Mouse (Mus musculus): ENCODE measurements around the gene Kif3a.
A peak's percentile ranks its signal among the peaks of the same experiment; 100 is the strongest.

The Kif3a gene

DNA sequence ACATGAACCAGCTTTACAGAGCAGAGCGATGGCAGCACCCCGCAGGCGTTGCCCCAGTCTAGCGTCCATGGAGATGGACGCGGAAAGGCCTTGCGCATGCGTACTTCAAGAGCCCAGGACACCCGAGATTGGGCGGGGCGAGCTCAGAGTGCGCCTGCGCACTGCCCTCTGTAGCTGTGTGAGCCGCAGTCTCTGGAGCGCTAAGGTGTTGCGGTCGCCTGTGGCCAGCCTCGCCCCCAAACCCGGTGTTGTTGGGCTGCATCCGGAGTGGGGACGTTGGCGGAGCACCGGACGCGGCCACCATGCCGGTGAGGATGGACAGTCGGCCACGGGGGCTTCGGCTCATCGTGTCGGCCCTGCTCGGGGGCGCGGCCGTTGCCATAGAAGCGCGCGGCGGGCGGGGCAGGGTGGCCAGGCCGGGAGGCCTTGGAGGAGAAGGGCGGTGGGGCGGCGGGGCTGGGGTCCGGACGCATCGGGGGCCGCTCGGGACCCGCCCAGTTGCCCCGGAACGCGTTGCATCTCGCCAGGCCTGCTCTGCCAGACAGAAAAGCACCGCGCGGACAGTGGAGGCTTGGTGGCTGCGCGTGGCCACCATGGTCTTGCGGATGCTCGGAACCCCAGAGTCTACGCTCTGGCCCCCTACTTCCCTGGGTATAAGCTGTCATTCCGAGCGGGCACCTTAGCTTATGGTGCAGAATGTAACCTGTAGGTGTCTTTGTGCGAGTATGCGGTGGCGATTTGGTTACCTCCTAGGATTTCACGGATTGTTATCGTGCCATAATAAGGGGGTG is at the start of gene Kif3a:
Gene Kif3a (plus strand): TSS at position 156 of the 791 bp plus-strand sequence.
- DNase-seq, result peak; percentile 94

DNA sequence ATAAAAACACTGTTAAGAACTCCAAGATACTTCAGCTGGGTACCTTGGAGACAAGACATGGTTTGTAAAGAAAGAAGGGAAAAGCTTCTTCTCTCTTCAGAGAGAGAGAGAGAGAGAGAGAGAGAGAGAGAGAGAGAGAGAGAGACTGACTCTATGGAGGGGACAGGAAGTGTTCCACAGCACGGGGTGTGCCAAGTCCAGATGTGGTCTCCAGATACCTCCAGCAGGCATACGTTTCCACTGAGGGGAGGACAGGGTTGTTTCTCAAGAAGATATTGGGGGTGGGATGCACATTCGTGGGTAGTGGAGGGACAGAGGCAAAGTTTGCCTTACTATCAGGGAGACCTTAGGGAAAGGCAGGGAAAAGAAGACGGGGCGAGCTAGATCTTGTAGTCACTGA is 48.4 kb upstream of the Kif3a start:
- no peak for DNase-seq

DNA sequence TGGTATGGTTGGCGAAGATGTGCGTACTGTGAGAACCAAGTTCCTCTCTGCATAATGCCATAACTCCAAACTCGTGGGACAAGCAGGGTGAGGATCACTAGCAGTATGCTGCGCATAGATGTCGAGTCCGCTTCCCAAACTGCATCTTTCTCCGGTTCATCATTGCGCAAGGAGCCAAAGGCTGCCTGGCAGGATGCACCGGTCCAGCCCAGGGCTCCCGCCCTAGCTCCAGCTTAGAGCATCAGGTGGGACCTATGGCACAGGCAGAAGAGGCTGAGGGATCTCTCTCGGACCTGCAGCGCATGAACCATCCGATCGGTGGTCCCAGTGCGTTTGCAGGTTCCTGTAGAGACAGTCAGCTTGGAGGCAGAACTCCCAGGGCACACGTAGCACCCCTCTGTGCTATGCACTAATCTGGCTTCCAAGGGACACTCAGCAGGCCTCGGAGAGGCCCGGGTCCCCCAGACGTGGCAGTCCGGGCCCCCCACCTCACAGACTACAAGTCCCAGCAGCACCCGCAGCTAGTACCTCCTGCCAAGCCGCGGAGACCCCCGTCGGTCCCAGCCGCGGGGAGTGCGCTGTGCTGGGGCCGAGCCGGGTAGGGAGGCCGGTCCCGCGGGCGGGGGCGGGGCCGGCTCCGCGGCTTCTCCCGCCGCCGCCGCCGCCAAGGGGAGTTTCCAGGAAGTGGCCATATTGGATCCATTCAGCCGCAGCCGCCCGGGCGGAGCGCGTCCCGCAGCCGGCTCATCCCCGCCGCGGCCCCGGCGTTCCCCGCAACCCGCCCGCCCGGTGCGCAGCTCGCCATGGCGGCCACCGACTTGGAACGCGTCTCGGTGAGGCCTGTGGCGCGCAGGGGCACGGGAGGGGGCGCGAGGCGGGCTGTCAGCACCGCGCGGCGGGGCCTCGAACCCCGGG is 47.7 kb upstream of the Kif3a start, which contains the start of gene Sept8:
Gene Sept8 (plus strand): TSS at position 51 of the 915 bp plus-strand sequence.
- peak; percentile 62 for DNase-seq

DNA sequence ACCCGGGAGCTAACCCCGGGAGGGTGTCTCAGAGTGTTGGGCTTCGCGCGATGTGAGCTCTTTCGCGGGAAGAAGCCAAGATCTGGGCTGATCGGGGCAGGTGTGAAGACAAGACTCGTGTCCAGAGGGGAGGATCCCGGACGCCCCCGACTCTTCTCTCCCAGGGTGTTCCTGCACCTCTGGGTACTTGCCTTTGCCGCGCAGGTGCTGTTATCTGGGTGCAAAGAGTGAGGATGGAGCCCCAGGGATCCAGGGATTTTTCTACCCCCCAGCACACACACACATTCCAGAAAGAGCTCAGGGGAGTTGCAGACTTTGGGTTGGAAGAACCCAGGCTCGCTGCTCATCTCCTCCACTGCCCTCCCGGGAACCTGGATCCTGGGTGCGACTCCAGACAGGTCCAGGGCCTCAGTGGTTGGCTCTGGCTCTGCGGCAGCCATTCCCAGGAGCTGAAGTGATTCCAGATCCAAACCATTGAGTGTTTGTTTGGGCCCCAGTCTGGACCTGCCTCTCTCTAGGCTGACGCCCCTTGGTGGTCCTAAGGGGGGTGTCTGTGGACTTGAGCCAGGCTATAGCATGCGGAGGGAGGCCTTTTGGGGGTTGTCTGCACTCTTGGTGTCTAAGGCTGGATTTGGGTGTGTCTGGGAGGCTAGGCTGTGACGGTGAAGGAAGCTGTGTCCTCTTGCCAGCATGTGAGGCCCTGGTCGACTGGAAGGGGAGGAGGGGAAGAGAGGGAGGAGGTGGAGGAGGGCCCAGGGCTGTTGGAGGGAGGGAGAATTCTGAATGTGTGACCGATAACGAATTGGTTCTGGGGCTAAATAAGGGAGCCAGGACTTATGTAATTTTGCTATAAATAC is 46.8 kb upstream of the Kif3a start:
- DNase-seq, result peak; percentile 76

DNA sequence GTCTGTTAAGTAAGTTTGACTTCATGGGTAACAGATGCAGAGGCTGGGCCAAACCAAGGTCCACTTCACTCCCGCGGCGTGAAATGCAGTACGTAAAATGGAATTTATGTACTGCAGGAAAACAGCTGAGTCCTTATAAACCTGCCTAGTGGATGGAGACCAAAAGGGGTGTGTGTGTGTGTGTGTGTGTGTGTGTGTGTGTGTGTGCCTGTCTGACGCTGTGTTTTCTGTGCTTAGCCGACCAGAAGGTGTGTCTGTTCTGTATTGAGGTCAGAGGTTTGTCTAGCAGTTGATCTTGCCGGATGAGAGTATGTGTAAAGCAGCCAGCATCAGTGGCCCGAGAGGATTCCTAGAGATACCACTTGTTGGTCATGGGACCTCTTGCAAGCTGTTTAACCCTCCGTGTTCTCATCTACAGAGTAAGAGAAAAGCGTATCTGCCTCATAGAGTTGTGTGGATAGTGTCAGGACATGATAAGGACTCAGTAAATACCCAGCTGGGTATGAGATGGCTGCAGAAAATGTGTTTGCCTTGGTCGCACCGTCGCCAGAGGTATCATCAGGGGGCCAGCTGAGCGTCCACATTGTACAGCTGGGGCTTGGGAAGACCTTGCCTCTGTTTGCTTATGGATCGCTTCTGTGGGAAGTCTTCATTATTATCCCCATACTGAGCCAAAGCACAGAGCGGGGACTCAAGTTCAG is 45.9 kb upstream of the Kif3a start:
- DNase-seq, result no peak

DNA sequence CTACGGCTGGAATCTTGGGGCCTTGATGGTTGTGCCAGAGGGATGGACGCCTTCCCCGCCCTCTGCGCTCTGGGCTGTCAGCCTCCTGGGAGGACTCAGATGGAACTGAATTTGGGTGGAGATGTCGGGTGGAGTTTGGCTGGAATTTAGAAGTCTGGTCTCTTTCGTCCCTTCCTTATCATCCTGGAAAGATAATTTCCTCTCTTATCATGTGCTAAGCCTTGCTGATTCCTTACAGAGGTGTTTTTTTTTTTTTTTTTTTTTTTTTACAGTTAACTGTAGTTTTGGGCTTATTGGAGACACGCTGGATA is 45.4 kb upstream of the Kif3a start:
- DNase-seq, result no peak

DNA sequence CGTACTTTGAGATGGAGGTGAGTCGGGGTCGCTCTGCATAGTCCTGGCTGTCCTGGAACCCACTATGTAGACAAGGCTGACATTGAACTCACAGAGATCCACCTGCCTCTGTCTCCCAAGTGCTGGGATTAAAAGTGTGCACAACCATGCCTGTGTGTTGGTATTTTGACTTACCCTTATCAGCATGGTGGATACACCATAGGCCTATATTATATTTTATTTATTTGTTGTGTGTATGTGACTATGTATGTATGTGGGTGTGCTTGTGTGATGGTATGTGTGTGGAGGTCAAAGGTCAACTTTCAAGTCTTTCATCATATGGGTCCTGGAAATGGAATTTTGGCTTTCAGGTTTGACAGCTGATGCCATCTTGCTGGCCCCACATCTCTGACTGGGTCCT is 44.8 kb upstream of the Kif3a start:
- DNase-seq, result no peak

DNA sequence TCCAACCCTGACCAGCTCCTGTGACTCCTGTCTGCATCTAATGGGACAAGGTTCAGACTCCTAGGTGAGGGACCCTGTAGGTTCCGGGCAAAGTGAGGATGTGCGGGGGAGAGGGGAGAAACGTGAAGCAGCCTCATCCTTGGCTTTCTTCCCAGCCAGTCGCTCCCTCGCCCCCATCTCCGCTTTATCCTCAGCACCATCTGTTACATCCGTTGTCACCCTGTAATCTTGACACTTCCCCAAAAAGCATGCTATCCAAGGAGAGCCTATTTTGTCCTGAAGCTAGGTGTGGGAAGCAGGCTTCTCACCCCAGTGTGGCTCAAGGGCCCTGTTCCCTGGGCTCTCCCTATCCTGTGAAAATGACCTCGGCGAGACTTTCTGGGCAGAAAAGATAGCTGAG is 44.2 kb upstream of the Kif3a start:
- DNase-seq, result peak; percentile 77

DNA sequence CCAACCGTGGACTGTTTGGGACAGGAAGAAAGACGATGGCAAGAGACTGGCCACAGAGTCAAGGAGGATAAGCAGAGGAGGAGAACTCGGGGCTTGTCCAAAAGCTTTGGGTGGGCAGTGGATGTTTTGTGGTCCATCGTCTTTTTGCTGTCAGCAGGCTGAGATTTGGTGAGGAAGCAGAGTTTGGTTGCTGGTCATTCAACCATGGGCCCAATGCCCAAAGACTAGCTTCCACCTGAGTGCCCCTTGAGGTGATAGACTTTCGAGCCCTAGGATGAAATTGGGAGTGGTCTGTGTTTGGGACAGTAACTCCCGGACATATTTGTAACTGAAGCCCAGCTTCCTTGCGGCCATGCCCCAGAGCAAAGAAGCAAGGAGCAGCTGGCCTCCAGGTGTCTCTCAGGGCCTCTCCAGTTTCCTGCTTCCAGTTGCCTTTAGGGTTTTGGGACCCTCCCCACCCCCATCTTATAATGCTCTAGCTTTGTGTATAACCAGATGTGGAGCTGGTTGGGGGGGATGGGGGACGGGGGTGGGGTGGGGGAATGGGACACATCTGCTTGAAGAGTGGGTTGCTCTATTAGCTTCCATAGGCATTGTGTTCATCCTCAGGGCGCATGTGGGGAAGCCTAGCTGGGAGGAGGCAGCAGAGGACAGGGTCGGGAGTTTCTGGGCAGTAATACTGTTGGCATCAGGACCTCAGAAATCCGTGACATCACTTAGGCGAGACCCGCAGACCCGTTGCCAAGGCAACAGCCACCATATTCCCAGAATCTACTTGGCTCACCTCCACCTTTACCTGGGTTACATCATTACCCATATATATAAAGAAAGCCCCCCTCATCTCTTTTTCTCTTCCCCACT is 43.4 kb upstream of the Kif3a start:
- DNase-seq, result no peak

DNA sequence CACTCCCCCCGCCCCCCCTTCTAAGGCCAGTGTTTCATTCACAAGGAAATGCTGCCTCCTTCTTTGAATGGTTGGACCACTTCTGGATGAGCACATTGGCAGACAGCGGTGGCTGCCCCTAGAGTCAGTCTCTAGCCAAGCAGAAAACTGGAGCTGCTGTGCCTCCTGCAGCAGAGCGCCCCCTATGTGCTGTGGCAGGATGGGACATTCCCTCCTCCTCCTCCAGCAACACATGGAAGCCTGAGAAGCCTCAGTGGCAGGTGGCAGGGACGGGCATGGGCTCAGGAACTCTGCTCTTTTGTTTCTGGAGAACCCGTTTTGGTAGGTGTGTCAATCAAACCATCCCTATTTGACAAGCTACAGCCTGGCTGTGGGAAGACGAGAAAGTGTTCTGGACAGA is 42.3 kb upstream of the Kif3a start:
- DNase-seq, result no peak

DNA sequence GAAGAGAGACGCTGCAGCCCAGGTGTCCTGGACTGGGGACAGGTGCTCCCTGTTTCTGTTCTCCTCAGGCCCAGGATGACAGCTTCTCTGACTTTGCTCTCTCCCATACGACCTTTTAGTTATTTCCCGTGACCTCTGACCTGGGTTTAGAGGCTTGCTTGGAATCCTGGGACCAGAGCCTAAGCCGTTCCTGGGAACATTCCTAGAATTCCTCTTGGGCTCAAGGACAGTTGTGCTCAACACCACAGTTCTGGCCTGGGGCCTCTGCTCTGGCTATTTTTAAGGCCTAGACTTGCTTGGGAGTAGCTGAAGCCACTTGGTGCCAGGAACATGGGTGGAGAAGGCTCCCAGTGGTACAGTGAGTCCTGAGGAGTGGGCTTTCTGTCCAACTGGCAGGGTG is 41.7 kb upstream of the Kif3a start:
- no peak for DNase-seq

DNA sequence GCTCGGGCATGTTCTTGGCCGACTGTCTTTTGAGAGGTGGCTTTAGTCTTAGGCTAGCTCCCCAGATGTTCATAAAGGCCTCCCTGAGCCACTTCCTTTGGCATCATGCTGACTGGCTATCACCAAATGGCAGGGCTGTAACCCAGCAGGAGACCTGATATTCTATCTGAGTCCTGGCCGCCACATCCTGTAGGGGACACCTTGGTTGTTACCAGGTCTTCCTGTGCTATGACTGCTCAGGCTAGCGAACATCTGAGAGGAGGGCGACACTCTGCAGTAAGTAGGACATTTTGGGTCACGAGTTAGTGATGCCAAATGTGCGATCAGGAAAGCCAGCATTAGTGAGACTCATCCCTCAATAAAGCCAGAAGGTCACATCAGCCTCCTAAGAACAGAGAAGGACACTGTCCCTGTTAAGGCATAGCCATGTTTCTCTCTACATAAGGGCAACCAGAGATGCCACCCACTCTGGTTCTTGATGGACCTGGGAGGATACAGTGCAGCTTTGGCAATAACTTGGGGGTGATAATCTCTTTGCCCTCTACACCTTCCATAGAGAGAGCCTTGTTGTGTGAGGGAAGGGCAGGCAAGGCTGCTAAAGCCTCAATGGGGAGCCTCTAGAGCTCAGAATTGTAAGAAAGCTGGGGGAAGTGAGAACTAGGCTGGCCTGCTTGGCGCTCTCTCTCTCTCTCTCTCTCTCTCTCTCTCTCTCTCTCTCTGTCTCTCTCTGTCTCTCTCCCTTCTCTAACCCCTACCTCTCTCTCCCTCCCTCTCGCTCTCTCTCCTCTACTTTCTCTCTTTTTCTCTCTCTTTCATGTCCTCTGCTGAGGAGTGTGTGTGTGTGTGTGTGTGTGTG is 38.6 kb upstream of the Kif3a start:
- no peak for DNase-seq

DNA sequence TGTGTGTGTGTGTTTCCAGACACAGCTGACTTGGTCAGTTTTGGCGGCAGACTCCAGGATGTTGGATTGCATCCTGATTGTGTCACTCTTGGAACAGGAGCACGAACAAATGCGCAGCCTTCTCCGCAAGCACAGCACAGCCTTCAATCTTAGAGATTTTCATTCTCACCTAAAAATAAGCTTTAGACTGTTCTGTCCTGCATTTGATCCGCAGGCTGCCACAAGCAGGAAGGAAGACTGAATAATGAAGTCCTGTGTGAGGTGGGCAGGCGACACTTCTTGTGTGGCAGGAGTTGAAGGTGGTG is 38.0 kb upstream of the Kif3a start:
- no peak for DNase-seq

DNA sequence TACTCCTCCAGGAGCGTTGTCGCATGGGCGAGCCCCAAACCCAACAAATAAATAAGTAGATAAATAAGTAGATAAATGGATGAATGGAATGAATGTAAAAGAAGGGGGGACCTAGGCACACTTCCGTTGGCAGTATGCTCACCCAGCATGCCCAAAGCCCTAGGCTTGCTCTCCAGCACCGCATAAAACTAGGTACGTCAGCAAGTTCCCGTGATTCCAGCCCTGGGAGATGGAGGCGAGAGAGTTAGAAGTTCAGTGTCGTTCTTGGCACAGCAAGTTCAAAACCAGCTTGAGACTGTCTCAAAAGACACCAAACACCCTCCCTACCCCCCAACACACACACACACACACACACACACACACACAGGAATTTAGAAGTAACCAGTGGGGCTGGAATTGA is 37.2 kb upstream of the Kif3a start:
- DNase-seq, result no peak

DNA sequence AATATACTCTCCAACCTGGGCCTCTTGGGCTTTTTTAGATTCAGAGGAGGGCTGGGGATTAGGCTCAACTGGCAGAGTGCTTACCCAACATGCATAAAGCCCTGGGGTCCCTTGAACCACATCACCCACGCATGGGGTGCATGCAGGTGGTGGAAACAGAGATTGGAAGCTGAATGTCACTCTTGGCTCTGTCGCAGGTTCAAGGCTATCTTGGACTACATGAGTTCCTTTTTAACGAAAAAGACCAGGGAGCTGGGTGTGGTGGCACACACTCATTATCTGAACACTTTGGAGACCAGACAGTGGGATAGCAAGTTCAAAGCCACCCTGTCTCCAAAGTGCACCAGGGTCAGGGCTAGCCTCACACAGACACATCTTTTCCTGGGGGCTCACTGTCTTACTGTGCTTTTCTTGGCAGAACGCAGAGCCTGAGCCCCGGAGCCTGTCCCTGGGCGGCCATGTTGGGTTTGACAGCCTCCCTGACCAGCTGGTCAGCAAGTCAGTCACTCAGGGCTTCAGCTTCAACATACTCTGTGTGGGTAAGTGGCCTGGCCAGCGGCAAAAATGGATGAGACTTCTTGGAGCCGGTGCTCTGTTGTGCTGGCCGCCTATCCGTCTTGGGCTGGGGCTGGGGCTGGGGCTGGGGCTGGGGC is 35.5 kb upstream of the Kif3a start:
- no peak for DNase-seq

DNA sequence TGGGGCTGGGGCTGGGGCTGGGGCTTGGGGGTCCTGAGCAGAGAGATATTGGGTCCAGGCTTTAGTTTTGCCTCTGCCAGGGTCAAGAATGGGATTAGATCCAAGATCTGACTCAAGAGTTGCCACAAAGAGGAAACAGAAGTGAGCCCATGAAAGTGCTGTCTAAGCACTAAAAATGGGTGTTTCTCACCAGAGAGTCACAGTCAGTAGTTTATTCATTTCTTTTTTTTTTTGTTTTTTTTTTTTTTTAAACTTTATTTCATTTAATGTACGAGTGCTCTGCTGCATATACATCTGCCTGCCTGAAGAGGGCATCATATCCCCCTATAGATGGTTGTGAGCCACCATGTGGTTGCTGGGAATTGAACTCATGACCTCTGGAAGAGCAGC is 35.0 kb upstream of the Kif3a start:
- no peak for DNase-seq

DNA sequence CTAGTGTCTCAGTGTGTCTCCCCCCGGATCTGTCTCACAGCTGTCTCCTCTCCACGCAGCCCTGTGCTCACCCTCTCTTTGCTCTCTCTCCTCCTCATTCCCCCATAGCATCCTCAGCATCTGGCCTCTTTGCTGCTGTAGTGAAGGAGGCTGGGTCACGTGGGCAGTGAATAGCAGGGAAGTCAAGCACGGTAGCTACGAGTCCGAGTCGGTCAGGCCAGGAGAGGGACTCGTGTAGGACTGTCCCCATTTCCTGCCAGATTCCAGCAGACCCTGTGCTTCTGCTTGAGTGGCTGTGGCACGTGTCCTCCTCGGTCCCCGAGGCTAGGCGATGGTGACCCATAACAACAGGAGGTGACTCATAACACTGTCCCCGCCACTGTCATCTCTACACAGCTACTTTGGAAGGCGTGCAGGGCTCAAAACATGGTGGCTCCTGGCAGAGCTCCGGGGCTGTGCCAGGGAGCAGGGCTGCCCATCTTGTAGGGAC is 28.1 kb upstream of the Kif3a start:
- DNase-seq, result no peak

DNA sequence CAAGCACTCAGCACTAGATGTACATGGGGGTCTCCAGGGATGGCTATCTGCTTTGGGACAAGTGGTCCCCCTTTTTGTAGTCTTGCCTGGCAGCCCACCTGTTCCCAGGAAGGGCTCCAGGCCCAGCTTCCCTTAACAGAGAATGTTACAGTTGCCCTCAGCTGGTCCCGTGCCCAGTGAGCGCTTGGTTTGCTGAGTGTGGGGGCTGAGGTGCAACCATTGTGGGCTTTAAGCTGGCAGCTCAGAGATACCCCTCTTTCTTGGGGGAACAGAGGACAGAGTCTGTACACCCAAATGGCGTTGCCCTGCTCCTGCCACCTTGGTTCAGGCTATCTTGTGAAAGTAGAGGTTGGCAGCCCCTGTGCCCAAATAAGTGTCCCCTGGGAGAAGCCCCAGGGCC is 26.8 kb upstream of the Kif3a start:
- DNase-seq, result no peak

DNA sequence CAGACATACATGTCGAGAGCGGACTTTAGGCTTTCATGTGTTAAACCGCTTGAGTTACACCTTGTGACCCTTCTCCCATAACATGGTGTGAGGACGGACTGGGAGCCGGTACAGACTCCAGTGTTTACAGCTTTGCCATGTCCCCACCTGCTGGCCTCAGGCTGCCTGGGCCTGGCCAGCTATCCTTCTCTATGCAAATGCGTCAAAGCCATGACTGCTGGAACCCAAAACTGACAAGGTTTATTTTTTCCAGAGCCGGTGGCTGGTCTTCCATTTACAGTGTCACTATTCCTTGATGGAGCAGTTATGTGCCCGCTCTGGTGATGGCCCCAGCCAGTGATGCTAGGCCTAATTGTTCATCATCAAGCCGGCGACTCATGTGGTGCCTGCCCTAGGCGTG is 26.0 kb upstream of the Kif3a start:
- DNase-seq, result no peak

DNA sequence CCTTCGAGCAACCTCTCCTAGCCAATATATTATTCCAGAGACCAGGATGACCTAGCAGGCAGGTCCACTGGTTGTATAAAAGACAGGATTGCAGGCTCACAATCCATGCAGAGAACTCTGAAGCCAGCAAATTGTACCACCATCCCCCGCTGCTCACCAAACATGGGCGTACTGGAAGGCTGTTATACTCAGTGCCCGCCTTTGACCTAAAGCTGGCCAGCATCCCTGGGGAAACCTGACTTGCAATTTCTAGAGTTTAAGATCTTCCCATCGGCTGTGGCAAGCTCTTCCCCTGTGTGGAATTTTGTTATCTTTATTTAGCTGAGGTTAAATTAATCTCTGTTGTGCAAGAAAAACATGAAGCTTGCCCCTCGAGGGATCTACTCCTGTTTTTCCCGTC is 24.2 kb upstream of the Kif3a start:
- DNase-seq, result no peak
